Mouse (Mus musculus) testis, adult 2 months (tissue): ENCODE measurements around the gene Rhox12.

Experiments used
- CTCF ChIP-seq: fragments of 200-500 bp; IDR thresholded peaks from 2 replicates; pipeline ENCODE4 v1.5.1; 2012; ENCODE audit warnings: low read depth, mild to moderate bottlenecking, inconsistent platforms, low read length, moderate library complexity; ENCODE audit not compliant: control insufficient read depth, insufficient read depth, insufficient replicate concordance
- POLR2A ChIP-seq: fragments of 200-500 bp; IDR thresholded peaks from 2 replicates; pipeline ENCODE4 v1.6.1; 2012; ENCODE audit warnings: low read depth, mild to moderate bottlenecking, inconsistent platforms, low read length, moderate library complexity; ENCODE audit not compliant: control insufficient read depth

- TF ChIP-seq CTCF (no peak), POLR2A (no peak)
Observed at GRCm38 (mm10) chrX:38066175-38066574, 44.5 kb downstream of the Rhox12 start, which contains the start of gene Rhox10.
